Mouse (Mus musculus) left cerebral cortex, adult 9 months (tissue): Measurements from ENCODE around the gene B3galnt2.
A peak's percentile ranks its signal among the peaks of the same experiment; 100 is the strongest.
"Not testable (repeated sequence)": the region's sequence is repeated elsewhere in the genome, so short reads cannot be mapped to it uniquely, and the experiment has no call there.

Experiments used
- DNase-seq, 2 experiments: peaks; one replicate each; pipeline ENCODE4 v3.0.0; 2022; ENCODE audit warnings: low spot score in 2 of 2

Gene B3galnt2

GRCm38 (mm10) chr13:13953874-13954832 lies at the start of gene B3galnt2:
Gene B3galnt2, plus strand, starts transcription at chr13:13954469.
- peak; percentile 96 to 98 for DNase-seq

GRCm38 (mm10) chr13:13911341-13911740 lies 42.9 kb upstream of the B3galnt2 start:
- DNase-seq = no peak

- no peak for DNase-seq
Observed at GRCm38 (mm10) chr13:13919396-13919795, 34.9 kb upstream of the B3galnt2 start.

- DNase-seq = no peak
Observed at GRCm38 (mm10) chr13:13922526-13922925, 31.7 kb upstream of the B3galnt2 start.

- no peak for DNase-seq
Observed at GRCm38 (mm10) chr13:13929982-13930381, 24.3 kb upstream of the B3galnt2 start.

- DNase-seq = no peak
Observed at GRCm38 (mm10) chr13:13954931-13955330, 662 bp downstream of the B3galnt2 start.

- no peak for DNase-seq
Observed at GRCm38 (mm10) chr13:13956686-13957085, 2.4 kb downstream of the B3galnt2 start.

- no peak for DNase-seq
Observed at GRCm38 (mm10) chr13:13960211-13960610, 5.9 kb downstream of the B3galnt2 start.

- DNase-seq = no peak
Observed at GRCm38 (mm10) chr13:13961046-13961445, 6.8 kb downstream of the B3galnt2 start.

- no peak for DNase-seq
Observed at GRCm38 (mm10) chr13:13965388-13965964, 11.2 kb downstream of the B3galnt2 start.

- DNase-seq = no peak
Observed at GRCm38 (mm10) chr13:13966172-13966571, 11.9 kb downstream of the B3galnt2 start.

GRCm38 (mm10) chr13:13968629-13969111 lies 14.4 kb downstream of the B3galnt2 start:
- peak; percentile 56 to 71 for DNase-seq

- no peak for DNase-seq
Observed at GRCm38 (mm10) chr13:13969796-13970195, 15.5 kb downstream of the B3galnt2 start.

- DNase-seq = not testable (repeated sequence)
Observed at GRCm38 (mm10) chr13:13981842-13982241, 27.6 kb downstream of the B3galnt2 start.

- DNase-seq = no peak
Observed at GRCm38 (mm10) chr13:13983523-13983922, 29.3 kb downstream of the B3galnt2 start.

GRCm38 (mm10) chr13:13989135-13989534 lies 34.9 kb downstream of the B3galnt2 start:
- DNase-seq = no peak

- no peak for DNase-seq
Observed at GRCm38 (mm10) chr13:13990391-13990790, 36.1 kb downstream of the B3galnt2 start.

GRCm38 (mm10) chr13:13993041-13993440 lies 38.8 kb downstream of the B3galnt2 start:
- peak in 1 of 2 experiments; percentile 56 for DNase-seq

GRCm38 (mm10) chr13:13995046-13995445 lies 40.8 kb downstream of the B3galnt2 start:
- no peak for DNase-seq

- no peak for DNase-seq
Observed at GRCm38 (mm10) chr13:13997476-13997875, 43.2 kb downstream of the B3galnt2 start.

GRCm38 (mm10) chr13:14002706-14003105 lies 48.4 kb downstream of the B3galnt2 start:
- no peak for DNase-seq

GRCm38 (mm10) chr13:14004086-14004485 lies 49.8 kb downstream of the B3galnt2 start:
- DNase-seq = no peak

- no peak for DNase-seq
Observed at GRCm38 (mm10) chr13:14004999-14005398, 50.7 kb downstream of the B3galnt2 start.
